Mouse (Mus musculus): ENCODE measurements at regions not wholly inside any gene's neighbourhood (a gene's known extent, or its start where the extent isn't known, plus 50 kb on each side); places are given as distances from the start of the nearest gene placed in this dataset.

DNA sequence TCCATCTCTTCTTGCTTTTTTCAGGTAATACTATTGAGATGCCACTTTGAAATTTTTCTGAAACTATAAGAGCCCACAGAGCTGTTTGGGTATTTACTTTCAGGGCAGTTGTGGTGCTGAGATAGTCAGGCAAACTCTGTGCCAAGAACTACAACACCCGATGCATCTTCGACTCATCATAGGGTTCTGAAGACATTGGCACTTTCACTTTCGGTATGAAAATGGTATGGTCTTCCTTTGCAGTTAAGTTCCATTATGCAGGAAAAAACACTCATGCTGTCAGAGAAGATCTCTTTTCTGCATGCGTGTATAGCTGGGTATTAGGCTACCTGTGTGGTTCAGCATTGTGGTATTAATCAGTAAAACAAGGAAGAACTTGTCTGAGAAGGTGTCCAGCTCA lies 484.2 kb downstream of the Fat4 start:
- DNase-seq (ENCODE audit: low read depth, low spot score): no peak

DNA sequence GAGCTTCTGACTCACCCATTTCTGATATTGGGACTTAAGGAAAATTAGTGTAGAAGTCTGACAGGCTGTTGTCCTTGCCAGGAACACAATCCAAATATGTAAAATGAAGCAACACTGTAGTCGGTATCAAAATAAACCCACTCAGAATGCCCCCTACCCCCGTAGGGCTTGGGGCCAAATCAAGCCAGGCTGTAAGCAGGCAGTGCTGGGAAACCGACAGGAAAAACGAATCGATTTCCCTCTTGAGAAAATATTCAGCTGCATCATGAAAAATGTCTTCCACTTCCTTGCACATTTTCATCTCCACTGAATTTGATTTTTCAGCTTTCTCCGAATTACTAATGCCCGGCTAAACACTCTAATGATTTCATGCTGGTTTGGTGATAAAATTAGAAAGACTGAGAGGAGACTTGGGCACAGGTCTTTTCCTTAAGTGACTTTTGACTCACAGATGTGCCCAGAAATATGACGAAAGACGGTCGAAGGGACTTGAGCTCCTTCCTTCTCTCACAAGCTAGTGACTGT lies 485.7 kb downstream of the Fat4 start:
- no peak for DNase-seq (ENCODE audit: low read depth, low spot score)

DNA sequence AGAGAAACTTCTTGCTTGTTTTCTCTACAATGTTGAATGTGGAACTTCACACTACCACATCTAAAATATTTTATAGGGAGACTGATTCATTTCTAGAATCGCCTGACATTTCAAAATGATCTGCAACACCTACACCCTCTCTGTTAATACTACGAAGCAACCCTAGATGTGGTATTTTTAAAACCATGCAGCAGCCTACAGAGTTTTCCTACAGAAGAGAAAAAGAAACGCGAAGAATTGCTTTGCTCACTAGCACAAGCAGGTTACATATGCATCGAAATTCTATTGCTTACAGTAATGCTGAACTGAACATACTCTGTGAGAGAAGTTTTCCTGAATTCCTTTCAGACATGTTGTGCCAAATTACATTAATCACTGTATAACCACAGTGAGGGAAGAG lies 488.7 kb downstream of the Fat4 start:
- DNase-seq (ENCODE audit: low read depth, low spot score): no peak

DNA sequence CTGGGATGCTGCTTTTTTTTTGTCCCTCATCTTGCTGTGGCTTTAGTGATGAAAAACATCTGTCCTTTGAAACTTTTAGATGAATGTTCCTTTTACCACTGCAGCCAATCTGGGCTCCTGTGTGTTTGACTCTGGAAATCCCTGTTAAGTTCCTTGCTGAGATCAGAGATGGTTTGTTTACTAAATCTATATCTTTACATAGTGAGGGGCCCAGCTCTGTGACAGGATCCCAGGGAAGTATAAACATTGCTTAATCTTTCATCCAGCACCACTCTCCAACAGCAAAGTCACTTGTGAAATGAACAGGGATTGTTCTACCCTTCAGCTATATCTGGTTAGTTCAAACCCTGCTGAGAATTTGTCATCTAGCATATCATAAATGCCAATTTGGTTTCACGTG lies 501.8 kb downstream of the Fat4 start:
- no peak for DNase-seq (ENCODE audit: low read depth, low spot score)

DNA sequence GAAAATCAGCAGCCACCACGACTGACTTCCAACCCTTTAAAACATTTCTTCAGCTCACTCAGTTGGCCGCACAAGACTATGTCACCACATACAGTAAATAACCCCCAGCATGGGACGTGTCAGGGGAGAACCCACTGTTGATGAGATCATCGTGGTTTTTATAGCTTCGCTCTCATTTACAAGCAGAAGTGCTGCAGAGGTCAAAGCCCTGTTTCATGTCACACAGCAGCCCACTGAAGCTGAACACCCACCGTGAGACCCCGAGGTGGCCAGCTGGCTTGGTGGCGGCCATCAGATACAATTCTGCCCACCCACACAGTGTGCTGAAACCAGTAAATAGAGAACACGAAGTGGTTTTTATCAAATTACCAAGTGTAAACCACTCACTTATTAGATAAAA lies 503.7 kb downstream of the Fat4 start:
- no peak for DNase-seq (ENCODE audit: low read depth, low spot score)

DNA sequence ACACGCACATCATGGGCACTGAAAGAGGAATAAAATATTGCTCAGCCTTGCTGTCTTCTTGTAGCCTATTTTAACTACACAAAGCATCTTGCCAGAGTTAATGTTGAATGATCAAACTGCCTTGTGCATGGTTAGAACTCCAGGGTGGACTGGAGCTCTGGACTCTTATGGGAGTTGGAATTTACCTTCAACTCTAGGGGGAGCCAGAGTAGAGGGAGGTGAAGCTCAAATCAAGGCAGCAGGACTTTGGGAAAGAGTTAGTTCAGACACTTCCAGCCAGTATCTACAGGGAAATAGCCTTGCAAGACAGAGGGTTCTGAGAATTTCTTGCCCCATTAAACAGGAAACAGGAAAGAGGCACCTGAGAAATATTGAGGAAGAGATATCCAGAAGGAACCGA lies 505.3 kb downstream of the Fat4 start:
- no peak for DNase-seq (ENCODE audit: low read depth, low spot score)

DNA sequence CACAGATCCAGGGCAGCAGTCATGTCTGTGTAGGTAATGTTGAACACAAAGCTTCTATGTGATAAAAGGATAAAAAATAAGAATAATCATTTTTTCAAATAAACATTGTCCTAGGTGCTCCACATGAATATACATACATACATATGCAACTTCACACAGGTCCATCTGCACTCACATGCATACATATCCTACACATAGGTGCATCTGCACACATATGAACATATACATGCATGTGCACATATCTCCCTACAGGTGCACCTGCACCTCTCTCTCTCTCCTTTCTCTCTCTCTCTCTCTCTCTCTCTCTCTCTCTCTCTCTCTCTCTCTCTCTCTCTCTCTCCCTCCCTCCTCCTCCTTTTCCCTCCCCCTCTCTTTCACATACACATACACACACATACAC lies 509.9 kb downstream of the Fat4 start:
- no peak for DNase-seq (ENCODE audit: low read depth, low spot score)

DNA sequence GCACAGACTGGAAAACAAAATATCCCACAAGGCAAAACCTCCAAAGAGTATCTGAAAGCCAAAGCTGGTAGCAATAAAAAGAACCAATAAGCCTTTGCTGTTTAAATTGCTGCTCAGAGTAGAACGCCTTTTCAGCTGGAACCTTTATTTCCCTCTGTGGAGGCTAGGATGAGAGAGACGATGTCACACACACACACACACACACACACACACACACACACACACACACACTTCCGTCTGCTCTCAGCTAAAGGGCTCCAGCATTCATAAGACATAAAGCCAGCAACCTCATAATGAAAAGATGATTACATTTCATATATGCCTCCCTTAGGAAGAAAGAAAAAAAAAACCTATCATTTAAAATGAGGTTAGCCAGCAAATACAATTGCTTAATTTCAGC lies 510.5 kb downstream of the Fat4 start:
- no peak for DNase-seq (ENCODE audit: low read depth, low spot score)

DNA sequence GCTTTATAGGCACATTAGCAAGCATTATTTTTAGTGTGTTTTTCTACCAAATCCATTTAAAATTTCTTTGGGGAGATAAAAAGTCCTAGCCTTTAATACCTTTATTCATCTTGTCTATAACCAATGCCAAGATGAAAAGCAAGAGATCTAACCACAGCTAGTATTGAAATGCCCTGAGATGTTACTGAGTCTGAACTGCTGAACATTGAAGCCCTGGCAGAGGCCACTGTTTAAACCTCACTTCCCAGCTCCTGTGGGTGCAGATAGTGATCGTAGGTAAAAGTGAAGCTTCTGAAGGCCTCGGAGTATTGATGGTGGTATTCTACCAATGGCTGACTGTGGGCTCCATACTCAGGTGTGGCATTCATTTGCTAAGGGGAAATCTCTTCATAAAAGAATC lies 510.9 kb downstream of the Fat4 start:
- DNase-seq (ENCODE audit: low read depth, low spot score): no peak

DNA sequence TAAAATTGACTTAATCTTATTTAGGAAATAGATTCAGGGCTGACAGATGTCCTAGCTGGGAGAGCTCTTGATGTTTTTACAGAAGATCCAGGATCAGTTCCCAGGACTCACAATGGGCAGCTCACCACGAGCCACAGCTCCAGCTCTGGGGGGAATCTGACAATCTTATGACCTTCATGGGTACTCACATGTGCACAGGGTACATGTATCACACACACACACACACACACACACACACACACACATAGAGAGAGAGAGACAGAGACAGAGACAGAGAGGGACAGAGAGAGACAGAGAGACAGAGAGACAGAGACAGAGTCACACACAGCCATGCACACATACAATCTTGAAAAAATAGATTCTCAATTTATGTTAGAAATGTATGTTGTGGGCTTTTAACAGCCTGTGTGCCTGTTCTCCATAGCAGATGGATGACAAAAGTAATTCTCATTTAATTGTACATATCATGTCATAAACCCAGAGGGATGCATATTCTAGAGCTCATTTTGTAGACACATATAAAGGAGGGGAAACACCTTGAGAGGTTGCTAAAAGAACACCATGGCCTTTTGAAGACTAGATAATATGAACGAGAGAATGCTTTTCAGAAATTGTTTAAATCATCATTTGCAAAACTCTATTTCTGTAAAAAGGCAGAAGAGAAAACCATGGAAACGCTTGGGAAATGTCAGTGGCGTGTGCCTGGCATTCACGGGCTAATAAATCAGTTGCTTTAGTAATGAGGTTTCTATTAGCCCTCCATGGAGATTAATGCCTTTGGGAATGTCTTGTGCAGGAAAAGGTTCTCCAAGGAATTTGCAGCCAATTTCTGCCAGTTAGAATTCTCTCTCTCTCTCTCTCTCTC lies 538.3 kb downstream of the Fat4 start:
- peak; percentile 12 for DNase-seq (ENCODE audit: low read depth, low spot score)

DNA sequence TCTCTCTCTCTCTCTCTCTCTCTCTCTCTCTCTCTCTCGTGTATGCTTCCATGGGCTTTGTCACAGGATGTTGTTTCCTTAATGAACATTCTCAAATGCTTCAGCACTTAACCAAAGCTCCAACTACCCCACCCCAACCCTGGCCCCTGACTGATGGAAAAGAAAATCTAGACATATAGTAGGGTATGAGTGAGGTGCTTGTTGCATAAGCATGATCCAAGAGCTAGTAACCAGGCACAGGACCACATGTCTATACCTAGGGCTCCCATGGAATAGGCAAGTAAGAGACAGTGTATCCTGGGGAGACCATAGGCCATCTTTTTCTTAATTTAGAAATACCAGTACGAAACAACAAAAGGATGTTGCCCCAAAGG lies 538.9 kb downstream of the Fat4 start:
- no peak for DNase-seq (ENCODE audit: low read depth, low spot score)

DNA sequence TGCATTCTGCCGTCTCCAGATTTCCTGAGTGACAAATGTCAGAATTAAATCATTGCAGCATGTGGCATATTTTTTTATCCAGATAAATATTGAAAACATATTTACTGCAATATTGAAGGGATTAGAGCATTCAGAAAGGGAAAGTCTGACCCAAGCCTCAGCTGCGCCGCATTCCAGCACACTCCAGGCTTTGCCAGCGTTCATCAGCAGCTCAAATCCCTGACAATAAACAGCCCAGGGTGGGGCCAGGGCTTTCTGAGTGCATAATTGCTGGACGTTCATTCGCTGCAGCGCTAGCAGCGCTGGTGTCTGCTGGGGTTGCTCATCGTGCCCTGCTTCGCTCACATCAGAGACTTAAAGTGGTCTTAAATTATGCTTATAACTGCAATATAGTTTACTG lies 556.6 kb downstream of the Fat4 start:
- DNase-seq (ENCODE audit: low read depth, low spot score): no peak

DNA sequence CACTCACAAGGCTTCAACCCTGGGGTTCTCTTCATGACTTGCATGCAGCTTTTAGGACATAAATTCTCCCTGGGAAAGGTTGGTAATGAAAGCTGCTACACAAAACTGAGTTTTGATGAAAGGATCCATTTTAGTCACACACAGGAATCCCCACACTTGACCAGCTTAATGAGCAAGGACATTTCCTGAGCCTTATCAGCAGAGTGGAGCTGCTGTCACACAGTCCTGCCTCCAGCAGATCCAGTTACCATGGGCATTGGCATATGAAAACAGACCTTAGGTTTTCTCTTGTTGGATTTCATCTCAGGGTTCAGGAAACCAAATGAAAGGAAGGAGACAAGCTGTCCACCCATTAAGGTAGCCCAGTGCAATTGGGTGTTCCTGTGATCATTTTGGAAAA lies 568.9 kb downstream of the Fat4 start:
- DNase-seq (ENCODE audit: low read depth, low spot score): no peak

DNA sequence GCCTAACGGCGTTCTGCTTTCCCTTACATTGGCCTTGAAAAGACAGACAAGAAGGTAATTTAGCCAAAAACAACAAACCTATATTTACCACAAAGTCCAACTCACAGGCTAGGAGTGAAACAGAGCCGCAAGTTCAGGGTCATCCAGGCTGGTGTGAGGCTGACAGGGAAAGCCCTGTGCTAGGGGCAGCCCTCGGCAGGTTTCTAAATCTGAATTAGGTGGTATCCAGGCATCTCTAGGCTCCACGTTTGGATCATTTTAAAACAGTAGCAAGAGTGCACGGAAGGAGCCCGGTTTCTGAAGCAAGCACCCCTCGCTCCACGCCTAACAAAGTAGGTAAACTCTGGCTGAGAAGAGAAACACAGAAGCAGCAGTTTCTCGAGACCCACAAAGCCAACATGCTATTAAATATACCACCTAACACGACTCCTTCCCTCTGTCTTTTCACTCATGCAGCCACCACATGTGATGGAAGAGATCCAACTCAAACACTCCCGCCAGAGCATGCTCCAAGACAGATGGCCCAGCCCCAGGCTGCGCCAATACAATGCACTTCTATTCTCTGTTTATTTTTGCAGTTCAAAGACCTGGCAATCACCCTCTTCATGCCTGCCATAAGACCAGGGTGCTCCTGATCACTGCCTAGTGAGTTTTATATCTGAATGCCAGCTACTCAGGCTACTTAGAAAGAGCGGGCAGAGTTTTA lies 573.6 kb downstream of the Fat4 start:
- DNase-seq (ENCODE audit: low read depth, low spot score): no peak

DNA sequence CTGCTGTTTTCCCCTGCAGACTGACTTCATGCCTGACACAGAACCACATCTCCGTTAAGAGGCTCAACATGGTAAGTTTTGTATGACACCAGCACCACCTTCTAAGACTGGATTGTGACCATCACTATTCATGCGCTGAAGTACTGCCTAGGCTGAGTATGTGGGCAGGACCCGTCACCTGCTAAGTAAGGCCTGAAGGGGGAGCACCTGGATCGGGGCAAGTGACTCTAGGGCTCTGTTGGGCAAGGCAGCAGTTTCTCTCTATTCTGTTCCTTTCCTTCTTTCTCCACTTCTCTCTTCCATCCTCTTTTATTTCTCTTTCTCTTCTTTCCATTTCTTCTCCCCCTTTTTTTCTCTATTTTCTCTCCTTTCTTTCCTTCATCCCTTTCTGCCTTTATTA lies 574.8 kb downstream of the Fat4 start:
- no peak for DNase-seq (ENCODE audit: low read depth, low spot score)

DNA sequence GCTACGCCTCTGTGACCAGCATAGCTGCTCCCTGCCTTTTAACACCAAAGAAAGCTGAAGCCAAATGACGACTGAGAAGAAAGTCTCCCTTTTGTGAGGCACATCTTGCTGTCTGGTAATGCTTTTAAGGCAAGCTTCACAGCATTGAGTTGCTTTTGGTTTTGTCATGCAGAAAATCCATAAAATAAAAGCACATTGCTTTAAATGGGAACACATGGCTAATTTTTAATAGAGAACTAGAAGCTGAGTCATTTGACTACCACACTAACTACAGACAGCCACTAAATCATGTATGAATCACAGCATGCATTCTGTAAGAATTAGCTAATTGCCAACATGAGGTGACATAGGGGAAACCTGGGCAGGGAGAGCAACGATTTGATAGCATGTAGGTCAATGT lies 579.1 kb downstream of the Fat4 start:
- DNase-seq (ENCODE audit: low read depth, low spot score): no peak

DNA sequence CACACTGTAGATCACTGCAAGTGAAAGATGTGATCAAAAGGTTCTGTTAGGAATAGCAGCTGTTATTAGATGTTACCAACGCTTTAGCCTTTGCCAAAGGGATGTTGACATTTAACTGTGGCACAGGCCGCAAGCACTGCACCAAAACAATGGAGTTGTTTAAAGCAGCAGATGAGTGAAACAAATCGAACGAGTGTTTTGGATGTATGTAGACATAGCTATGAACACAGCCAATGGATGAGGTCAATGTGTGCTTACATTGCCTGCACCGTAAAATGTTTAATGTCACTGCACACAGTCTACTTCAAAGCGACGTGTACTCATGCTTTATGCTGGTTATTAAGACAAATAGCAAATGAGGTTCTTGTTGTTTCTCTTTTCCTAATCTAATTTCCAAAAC lies 602.7 kb downstream of the Fat4 start:
- DNase-seq (ENCODE audit: low read depth, low spot score): no peak

DNA sequence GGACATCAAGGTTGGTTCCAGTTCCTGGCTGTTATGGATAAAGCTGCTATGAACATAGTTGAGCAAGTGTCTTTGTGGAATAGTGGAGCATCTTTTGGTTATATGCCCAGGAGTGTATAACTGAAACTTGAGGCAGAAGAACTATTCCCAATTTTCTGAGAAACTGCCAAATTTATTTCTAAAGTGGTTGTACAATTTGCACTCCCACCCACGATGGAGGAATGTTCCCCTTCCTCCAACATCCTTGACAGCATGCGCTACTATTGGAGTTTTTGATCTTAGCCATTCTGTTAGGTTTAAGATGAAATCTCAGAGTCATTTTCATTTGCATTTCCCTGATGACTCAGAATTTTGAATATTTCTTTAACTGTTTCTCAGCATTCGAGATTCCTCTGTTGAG lies 607.6 kb downstream of the Fat4 start:
- DNase-seq (ENCODE audit: low read depth, low spot score): no peak

DNA sequence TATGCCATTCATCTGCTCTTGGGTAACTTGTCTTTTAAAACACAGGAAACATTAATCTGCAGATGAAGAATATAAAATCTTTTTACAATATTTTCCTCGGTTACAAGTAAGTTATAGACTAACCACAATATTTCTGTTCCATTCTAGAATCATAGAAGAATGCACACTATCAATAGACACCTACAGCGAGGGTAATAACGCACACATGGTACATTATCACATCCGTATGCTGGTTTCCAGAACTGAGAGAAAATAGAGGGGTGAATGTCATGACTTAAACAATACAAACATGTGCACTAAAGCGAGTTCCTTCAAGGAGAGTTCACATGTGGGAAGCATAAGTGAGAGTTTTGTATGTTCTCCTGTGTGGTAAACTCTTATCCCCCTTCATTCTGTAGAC lies 641.3 kb downstream of the Fat4 start:
- no peak for DNase-seq (ENCODE audit: low read depth, low spot score)

DNA sequence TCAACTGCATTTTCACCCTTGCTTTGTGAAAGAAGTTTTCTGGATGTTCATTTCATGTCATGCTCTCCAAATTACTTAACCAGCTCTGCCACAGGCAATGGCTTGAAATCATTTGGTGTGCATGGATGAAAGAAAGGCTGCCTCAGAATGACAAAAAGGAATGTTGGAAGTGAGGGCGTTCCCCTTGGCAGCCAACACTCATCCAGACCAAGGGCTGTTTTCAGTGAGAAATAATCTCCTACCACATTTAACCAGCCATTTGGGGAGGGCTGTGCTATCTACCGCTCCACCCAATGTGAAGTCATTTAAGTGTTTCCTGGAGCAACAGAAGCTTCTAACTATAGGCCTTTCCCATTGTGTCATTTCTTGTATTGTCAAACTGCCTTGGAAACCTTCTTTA lies 650.8 kb downstream of the Fat4 start:
- no peak for DNase-seq (ENCODE audit: low read depth, low spot score)

DNA sequence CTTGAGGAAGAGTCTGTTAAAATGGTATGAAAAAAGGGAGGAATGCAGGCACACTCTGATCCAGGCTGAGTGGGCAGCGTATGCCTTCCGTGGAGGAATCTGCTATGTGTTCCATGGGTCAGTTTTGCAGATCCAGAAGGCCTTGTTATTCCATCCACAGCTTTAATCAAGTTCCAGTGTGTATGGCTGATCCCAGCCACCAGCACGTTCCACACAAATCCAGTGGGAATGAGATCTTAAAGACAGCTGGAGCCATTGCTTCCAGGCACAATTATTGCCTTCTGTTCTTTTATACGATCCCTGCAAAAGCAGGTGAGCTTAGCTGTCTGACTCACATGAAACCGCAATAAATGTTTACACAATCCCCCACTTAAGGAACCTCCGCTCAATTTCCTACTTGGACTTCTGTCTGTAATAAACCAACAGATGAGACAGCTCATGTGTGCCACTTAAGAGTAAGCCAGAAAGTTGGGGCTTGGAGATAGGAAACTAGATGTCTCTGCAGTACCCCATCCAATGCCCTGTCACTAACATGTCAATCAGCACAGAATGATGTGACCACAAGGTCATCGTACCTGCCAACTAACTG lies 653.9 kb downstream of the Fat4 start:
- DNase-seq (ENCODE audit: low read depth, low spot score): no peak

DNA sequence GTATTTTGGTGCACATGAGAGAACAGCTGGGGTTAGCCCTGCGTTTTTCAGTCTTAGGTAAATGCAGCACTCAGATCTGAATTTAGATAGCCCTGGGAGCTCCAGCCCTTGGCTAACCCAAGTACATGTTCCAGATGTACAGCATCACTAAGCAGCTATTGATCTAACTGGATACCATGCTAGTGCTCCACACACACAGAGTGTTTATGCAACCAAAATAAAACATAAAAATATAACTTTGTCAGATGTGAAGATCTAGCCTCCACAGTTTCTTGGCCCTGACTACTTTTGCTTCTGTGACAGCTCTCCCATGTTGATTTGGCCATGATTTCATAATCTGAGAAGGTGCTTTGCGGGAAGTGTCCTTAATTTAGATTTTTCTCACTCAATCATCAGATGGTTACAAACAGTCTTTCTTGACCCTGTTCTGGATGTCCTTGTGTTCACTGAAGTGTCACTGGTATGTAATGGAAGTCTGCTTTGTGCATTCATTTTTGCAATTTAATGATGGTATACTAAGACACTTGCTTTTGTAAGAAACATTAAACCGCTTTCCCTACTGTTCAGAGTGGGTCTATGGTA lies 672.8 kb downstream of the Fat4 start:
- DNase-seq (ENCODE audit: low read depth, low spot score): no peak

All from brain, embryonic 18.5 days (tissue).